ENCODE assay signal across 7 mouse cellular contexts in the genomic region with DNA sequence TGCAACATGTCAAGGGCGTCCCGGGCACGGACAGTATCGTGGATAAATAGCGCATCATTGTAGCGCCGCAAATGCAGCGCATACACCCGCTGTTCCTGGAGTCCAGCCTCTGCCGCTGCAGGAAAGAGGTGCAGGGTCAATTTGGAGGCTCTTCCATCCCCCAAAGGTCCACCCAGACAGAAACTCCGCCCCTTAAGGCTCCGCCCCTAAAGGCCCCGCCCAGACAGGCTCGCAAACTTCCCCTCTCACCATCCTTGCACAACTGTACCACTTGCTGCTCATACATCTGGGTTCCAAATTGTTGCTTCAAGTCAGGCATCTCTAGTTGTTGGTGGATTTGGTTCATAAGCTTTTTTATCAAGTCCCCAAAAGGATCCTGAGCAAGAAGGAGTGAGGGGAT. TPM values are rescaled to one million over a fixed set of nuclear protein-coding genes. Genes with fewer than 3 reads are reported as not detected.
A peak's percentile ranks its signal among the peaks of the same experiment; 100 is the strongest.
DNase-seq lines count a peak whose midpoint lies in the region; ATAC-seq and TF ChIP-seq lines count a peak whose summit lies in the region.

No protein-coding gene starts in this region.

- peak overlapping the region; percentile 23 for H3K4me3 ChIP-seq in heart, embryonic 11.5 days (ENCODE audit: low read depth, low read length)
- H3K4me3 ChIP-seq in kidney, embryonic 14.5 days (ENCODE audit: low read length), result peak overlapping the region; percentile 24; the same call in 1 of the 2 replicates
- H3K4me3 ChIP-seq in lung, postnatal 0 days (ENCODE audit: low read depth, low read length), result no peak overlapping the region; the same call in 1 of the 2 replicates

- H3K9ac ChIP-seq in heart, embryonic 11.5 days (ENCODE audit: low read depth, low read length), result peak overlapping the region; percentile 49; the same call in 1 of the 2 replicates
- no peak overlapping the region for H3K9ac ChIP-seq in kidney, embryonic 14.5 days (ENCODE audit: low read depth, low read length)
- H3K9ac ChIP-seq in lung, postnatal 0 days (replicated peaks; ENCODE audit: low read depth), result no peak overlapping the region

- DNase-seq in adrenal gland, adult (ENCODE audit: inconsistent age in 2 of 2, low spot score in 1 of 2), result peak; percentile 90 to 95
- peak; percentile 47 for DNase-seq in embryo, embryonic 10 days (ENCODE audit: low spot score)
- peak; percentile 52 for DNase-seq in lung, postnatal 0 days (ENCODE audit: low spot score)
- DNase-seq in spleen, postnatal 10 days (ENCODE audit: low spot score in 2 of 2), result peak; percentile 65 to 84

- no peaks in the 10 kb centered on the region for H3K9me3 ChIP-seq in heart, embryonic 11.5 days (replicated peaks; ENCODE audit: control insufficient read depth, low read length)
- no peaks in the 10 kb centered on the region for H3K9me3 ChIP-seq in kidney, embryonic 14.5 days (ENCODE audit: control insufficient read depth, low read length)
- no peaks in the 10 kb centered on the region for H3K9me3 ChIP-seq in lung, postnatal 0 days (ENCODE audit: low read length)

- no peak for ATAC-seq in heart, embryonic 11.5 days (replicated peaks; ENCODE audit: insufficient number of reproducible peaks, low FRiP score, low TSS enrichment)
- no peak for ATAC-seq in kidney, embryonic 14.5 days (ENCODE audit: low FRiP score, low TSS enrichment)
- peak; percentile 63 for ATAC-seq in lung, postnatal 0 days
- no peak for ATAC-seq in inflammation-experienced regulatory T-cells, adult 6 months

- H3K4me1 ChIP-seq in heart, embryonic 11.5 days (ENCODE audit: control insufficient read depth, insufficient read depth, low read length), result 0 out of 2 replicates have a peak, but pooled peaks cover 9% of the 10 kb centered on the region
- H3K4me1 ChIP-seq in kidney, embryonic 14.5 days (ENCODE audit: control insufficient read depth, insufficient read depth, low read length), result peaks cover 5% of the 10 kb centered on the region; the same call in 1 of the 2 replicates
- H3K4me1 ChIP-seq in lung, postnatal 0 days (ENCODE audit: insufficient read depth, low read depth, low read length), result peaks cover 9% of the 10 kb centered on the region; the same call in 1 of the 2 replicates

- no peak for TF ChIP-seq CTCF in lung, postnatal 0 days (IDR thresholded peaks at IDR 0.05)

- WGBS in heart, embryonic 11.5 days (ENCODE audit: insufficient replicate concordance), result 6% methylated on average over 14 of the region's 14 CpGs
- WGBS in kidney, embryonic 14.5 days, result 2% methylated on average over 14 of the region's 14 CpGs
- WGBS in lung, postnatal 0 days, result 9% methylated on average over 14 of the region's 14 CpGs

- H3K36me3 ChIP-seq in heart, embryonic 11.5 days (ENCODE audit: control insufficient read depth, insufficient read depth, low read length), result peaks cover 7% of the 10 kb centered on the region
- H3K36me3 ChIP-seq in kidney, embryonic 14.5 days (ENCODE audit: control insufficient read depth, insufficient read depth, low read length), result peaks cover 20% of the 10 kb centered on the region
- peaks cover 15% of the 10 kb centered on the region; the same call in 1 of the 2 replicates for H3K36me3 ChIP-seq in lung, postnatal 0 days (ENCODE audit: insufficient read depth, low read length)

- H3K4me2 ChIP-seq in heart, embryonic 11.5 days, result peak overlapping the region; percentile 56
- H3K4me2 ChIP-seq in kidney, embryonic 14.5 days (replicated peaks; ENCODE audit: low read depth, low read length), result peak overlapping the region; percentile 40
- peak overlapping the region; percentile 28 for H3K4me2 ChIP-seq in lung, postnatal 0 days (replicated peaks; ENCODE audit: low read depth, low read length)

- no peak for TF ChIP-seq EP300 in lung, postnatal 0 days (IDR thresholded peaks at IDR 0.05)

- peaks cover 5% of the 10 kb centered on the region; the same call in 1 of the 2 replicates for H3K27me3 ChIP-seq in heart, embryonic 11.5 days (ENCODE audit: control insufficient read depth, insufficient read depth, low read length)
- no peaks in the 10 kb centered on the region for H3K27me3 ChIP-seq in kidney, embryonic 14.5 days (ENCODE audit: control insufficient read depth, insufficient read depth, low read length)
- H3K27me3 ChIP-seq in lung, postnatal 0 days (replicated peaks; ENCODE audit: insufficient read depth, low read length), result no peaks in the 10 kb centered on the region

- H3K27ac ChIP-seq in heart, embryonic 11.5 days (ENCODE audit: low read depth, low read length), result no peak overlapping the region
- no peak overlapping the region for H3K27ac ChIP-seq in kidney, embryonic 14.5 days (ENCODE audit: low read depth, low read length)
- no peak overlapping the region for H3K27ac ChIP-seq in lung, postnatal 0 days (ENCODE audit: low read length)

RNA-seq across cellular contexts. Expression of a gene that starts 2.8 kb away (rescaled TPM):
- polyA plus RNA-seq in heart, embryonic 11.5 days (2014; fragmentation: Nextera tagmentation; extraction: Ambion mirVana), result 0.65 and 1.3 TPM in 2 replicates
- polyA plus RNA-seq in kidney, embryonic 14.5 days (2014; fragmentation: Nextera tagmentation; extraction: Ambion mirVana), result 3.2 TPM in 2 replicates
- 3.1 and 3.3 TPM in 2 replicates for polyA plus RNA-seq in lung, postnatal 0 days (2015; fragmentation: Nextera tagmentation; extraction: Ambion mirVana)
- 10 to 100 TPM; 27.4 to 48.6 (median 29.4) TPM for polyA plus RNA-seq in inflammation-experienced regulatory T-cells, adult 6 months (2017; shearing (Covaris generic))

RNA-seq across cellular contexts. Expression of a gene that starts 9.0 kb away (rescaled TPM):
- 0.14 and 0.25 TPM in 2 replicates for polyA plus RNA-seq in heart, embryonic 11.5 days (2014; fragmentation: Nextera tagmentation; extraction: Ambion mirVana)
- 0.40 and 0.50 TPM in 2 replicates for polyA plus RNA-seq in kidney, embryonic 14.5 days (2014; fragmentation: Nextera tagmentation; extraction: Ambion mirVana)
- not detected in 2 replicates for polyA plus RNA-seq in lung, postnatal 0 days (2015; fragmentation: Nextera tagmentation; extraction: Ambion mirVana)
- not detected for polyA plus RNA-seq in inflammation-experienced regulatory T-cells, adult 6 months (2017; shearing (Covaris generic))

RNA-seq across cellular contexts. Expression of a gene that starts 11.0 kb away (rescaled TPM):
- polyA plus RNA-seq in heart, embryonic 11.5 days (2014; fragmentation: Nextera tagmentation; extraction: Ambion mirVana), result 36.7 and 37.9 TPM in 2 replicates
- 44.3 and 74.5 TPM in 2 replicates for polyA plus RNA-seq in kidney, embryonic 14.5 days (2014; fragmentation: Nextera tagmentation; extraction: Ambion mirVana)
- polyA plus RNA-seq in lung, postnatal 0 days (2015; fragmentation: Nextera tagmentation; extraction: Ambion mirVana), result 14.2 and 14.5 TPM in 2 replicates
- 10 to 100 TPM in 2 of 3 experiments, 1 to 10 TPM in 1; 7.0 to 12.4 (median 12.4) TPM for polyA plus RNA-seq in inflammation-experienced regulatory T-cells, adult 6 months (2017; shearing (Covaris generic))

RNA-seq across cellular contexts. Expression of a gene that starts 12.3 kb away (rescaled TPM):
- 0.37 TPM in 1 of 2 replicates, not detected in the other for polyA plus RNA-seq in heart, embryonic 11.5 days (2014; fragmentation: Nextera tagmentation; extraction: Ambion mirVana)
- polyA plus RNA-seq in kidney, embryonic 14.5 days (2014; fragmentation: Nextera tagmentation; extraction: Ambion mirVana), result 0.47 TPM in 1 of 2 replicates, not detected in the other
- 0.51 TPM in 1 of 2 replicates, not detected in the other for polyA plus RNA-seq in lung, postnatal 0 days (2015; fragmentation: Nextera tagmentation; extraction: Ambion mirVana)
- polyA plus RNA-seq in inflammation-experienced regulatory T-cells, adult 6 months (2017; shearing (Covaris generic)), result 1 to 10 TPM in 1 of 3 experiments, not detected in 2; 1.1 TPM

RNA-seq across cellular contexts. Expression of a gene that starts 36.7 kb away (rescaled TPM):
- polyA plus RNA-seq in heart, embryonic 11.5 days (2014; fragmentation: Nextera tagmentation; extraction: Ambion mirVana), result 30.8 and 41.1 TPM in 2 replicates
- 46.8 and 92.8 TPM in 2 replicates for polyA plus RNA-seq in kidney, embryonic 14.5 days (2014; fragmentation: Nextera tagmentation; extraction: Ambion mirVana)
- 25.3 and 30.4 TPM in 2 replicates for polyA plus RNA-seq in lung, postnatal 0 days (2015; fragmentation: Nextera tagmentation; extraction: Ambion mirVana)
- polyA plus RNA-seq in inflammation-experienced regulatory T-cells, adult 6 months (2017; shearing (Covaris generic)), result 10 to 100 TPM; 24.7 to 54.7 (median 48.7) TPM
